Mouse (Mus musculus): ENCODE results near the gene Slc29a2.

- no peak for TF ChIP-seq CTCF (IDR thresholded peaks at IDR 0.05; ENCODE audit: insufficient read depth, low read length)
- no peak for TF ChIP-seq POLR2A (IDR thresholded peaks at IDR 0.05; ENCODE audit: borderline replicate concordance, extremely low read depth, low read depth, low read length)
These were observed 41.4 kb downstream of the Slc29a2 start for GRCm38 (mm10) chr19:5065104-5065503.
